Mouse (Mus musculus) MEL (cell line): Measurements from ENCODE around the gene Ddx21.

ENCODE experiments used
- CTCF ChIP-seq, 3 experiments: IDR thresholded peaks in 2 of 3; conservative IDR thresholded peaks in 1 of 3; 2 replicates each; pipeline ENCODE4 v1.5.1; 2011 to 2012; ENCODE audit warnings: low read length in 3 of 3, low read depth in 2 of 3, mild to moderate bottlenecking in 2 of 3, improper control_type of control experiment in 1 of 3, inconsistent platforms in 1 of 3, mixed read lengths in 1 of 3, moderate library complexity in 1 of 3; ENCODE audit not compliant: control insufficient read depth in 1 of 3, insufficient read depth in 1 of 3, poor library complexity in 1 of 3, severe bottlenecking in 1 of 3
- EP300 ChIP-seq, 2 experiments: IDR thresholded peaks; 2 replicates each; pipeline ENCODE4 v1.6.1; 2011; ENCODE audit warnings: improper control_type of control experiment in 2 of 2, low read length in 2 of 2, low read depth in 1 of 2, mild to moderate bottlenecking in 1 of 2
- MAX ChIP-seq: IDR thresholded peaks from 2 replicates; pipeline ENCODE4 v1.6.1; 2011; ENCODE audit warnings: low read length, improper control_type of control experiment
- POLR2AphosphoS5 ChIP-seq: IDR thresholded peaks from 2 replicates; pipeline ENCODE4 v1.6.1; 2012; ENCODE audit warnings: low read depth, borderline replicate concordance, mild to moderate bottlenecking, inconsistent platforms, low read length, moderate library complexity, mixed read lengths
- RAD21 ChIP-seq: IDR thresholded peaks from 2 replicates; pipeline ENCODE4 v1.6.1; 2011; ENCODE audit warnings: mild to moderate bottlenecking, low read depth, low read length, improper control_type of control experiment
- UBTF ChIP-seq: IDR thresholded peaks from 2 replicates; pipeline ENCODE4 v1.6.1; 2012; ENCODE audit warnings: low read depth, mild to moderate bottlenecking, inconsistent platforms, low read length, improper control_type of control experiment, moderate library complexity, borderline replicate concordance; ENCODE audit not compliant: insufficient read depth
- ZC3H11A ChIP-seq: IDR thresholded peaks from 2 replicates; pipeline ENCODE4 v1.6.1; 2012; ENCODE audit warnings: low read depth, mild to moderate bottlenecking, inconsistent platforms, low read length, improper control_type of control experiment

GRCm38 (mm10) chr10:62583245-62583644 is 18.8 kb downstream of the Ddx21 start:
- TF ChIP-seq MAX (no peak), CTCF (IDR thresholded peaks at IDR 0.05 in 2 of 3, conservative IDR thresholded peaks at IDR 0.05 in 1 of 3; ENCODE audit: control insufficient read depth in 1 of 3, insufficient read depth in 1 of 3, low read depth in 2 of 3, low read length in 3 of 3, poor library complexity in 1 of 3, severe bottlenecking in 1 of 3) (no peak), UBTF (no peak), ZC3H11A (no peak), RAD21 (no peak), POLR2AphosphoS5 (no peak), EP300 (IDR thresholded peaks at IDR 0.05; ENCODE audit: low read depth in 1 of 2, low read length in 2 of 2) (no peak)
